Mouse (Mus musculus) cortical plate, adult 2 months (tissue): ENCODE results near the gene Myh9.

ENCODE experiments used
- CTCF ChIP-seq: fragments of 200-500 bp; IDR thresholded peaks from 2 replicates; pipeline ENCODE4 v1.5.1; 2011; ENCODE audit warnings: mild to moderate bottlenecking, control low read depth, low read length; ENCODE audit not compliant: insufficient read depth; ENCODE audit errors: extremely low read depth
- POLR2A ChIP-seq: fragments of 200-500 bp; IDR thresholded peaks from 2 replicates; pipeline ENCODE4 v1.6.1; 2011; ENCODE audit warnings: mild to moderate bottlenecking, low read length, control low read depth; ENCODE audit not compliant: insufficient read depth; ENCODE audit errors: extremely low read depth

DNA sequence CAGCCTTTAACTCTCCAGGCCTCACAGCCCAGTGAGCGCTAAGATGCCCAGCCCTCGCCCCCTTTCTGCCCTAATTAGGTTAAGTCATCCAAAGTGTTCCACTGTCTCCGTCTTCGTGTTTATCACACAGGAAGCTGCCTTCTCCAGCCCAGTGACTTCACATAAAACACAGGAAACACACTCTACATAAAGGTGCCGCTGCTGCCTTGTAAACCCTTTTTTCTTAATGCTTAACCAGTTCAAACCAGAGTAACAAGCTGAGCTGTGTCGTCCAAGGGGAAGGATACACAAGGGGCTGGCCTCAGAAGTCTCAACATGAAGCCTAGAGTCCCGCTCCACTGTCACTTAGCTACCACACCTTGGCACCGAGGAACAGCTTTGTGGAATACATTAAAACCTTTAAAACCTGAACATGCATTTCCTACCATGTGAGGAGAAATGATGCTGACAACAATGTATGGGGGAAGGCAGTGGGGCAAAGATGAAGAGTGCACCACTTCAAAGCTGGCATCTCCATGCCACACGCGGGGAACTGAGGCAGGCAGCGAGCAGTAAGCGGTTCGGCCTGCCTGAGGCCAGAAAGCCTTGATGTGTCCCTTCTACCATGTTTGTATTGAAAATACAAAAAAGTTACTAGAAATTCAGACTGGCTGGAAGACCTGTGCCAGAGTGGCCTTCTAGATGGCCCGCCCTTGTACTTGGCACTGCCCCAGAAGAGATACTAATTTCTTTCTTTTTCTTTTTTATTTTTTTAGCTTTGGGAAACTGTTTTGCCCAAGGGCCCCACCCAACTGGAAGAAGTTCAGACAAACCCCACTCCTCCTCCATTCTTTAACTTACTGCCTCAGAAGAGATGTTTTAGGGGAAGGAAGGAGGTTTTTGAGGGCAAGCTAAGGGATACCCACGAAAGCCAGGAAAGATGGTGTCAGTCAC is 7.4 kb downstream of the Myh9 start:
- TF ChIP-seq CTCF (no peak), POLR2A (no peak)
